Mouse (Mus musculus) kidney, postnatal 10 days (tissue): ENCODE data around the gene Slc6a3.

Experiments
- DNase-seq: peaks from one replicate; pipeline ENCODE4 v3.0.0; 2021; ENCODE audit warnings: mixed read lengths

Gene Slc6a3

DNA sequence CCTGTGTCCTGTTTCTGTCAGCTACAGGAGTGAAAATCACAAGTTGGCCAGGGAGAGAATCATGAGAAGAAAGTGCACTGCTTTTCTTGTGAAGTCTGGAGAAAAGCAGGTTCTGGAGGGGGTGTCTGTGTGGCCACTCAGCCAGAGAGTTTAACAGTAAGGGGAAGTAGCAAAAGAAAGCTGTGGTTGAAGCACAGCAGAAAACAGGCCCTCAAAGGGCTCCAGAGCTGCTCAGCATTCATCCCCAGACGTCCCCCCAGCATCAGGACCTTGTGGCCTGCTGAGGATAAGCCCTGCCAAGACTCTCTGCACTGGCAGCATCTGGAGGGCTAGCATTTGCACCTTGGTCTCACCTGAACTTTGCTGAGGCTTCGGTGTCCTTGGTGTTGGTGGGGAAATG, 56.0 kb downstream of the Slc6a3 start:
- no peak for DNase-seq

DNA sequence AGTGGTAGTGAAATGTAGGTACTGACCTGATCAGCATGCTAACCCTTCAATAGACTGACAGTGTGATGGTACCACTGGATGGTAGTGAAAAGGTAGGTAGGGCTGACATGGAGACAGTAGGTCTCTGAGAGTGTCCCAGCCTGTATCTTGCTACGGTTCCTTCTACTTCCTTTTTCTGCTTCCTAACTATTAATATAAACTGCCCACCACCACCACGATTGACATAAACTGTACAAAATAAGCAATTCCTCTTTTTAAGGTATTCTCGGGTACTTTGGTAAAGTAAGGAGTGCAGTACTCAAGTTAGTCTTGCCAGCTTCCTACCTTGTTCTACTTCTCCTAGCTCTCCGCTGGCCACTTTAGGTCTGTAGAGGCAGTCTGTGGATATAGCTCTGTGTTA, 59.7 kb downstream of the Slc6a3 start:
- no peak for DNase-seq

DNA sequence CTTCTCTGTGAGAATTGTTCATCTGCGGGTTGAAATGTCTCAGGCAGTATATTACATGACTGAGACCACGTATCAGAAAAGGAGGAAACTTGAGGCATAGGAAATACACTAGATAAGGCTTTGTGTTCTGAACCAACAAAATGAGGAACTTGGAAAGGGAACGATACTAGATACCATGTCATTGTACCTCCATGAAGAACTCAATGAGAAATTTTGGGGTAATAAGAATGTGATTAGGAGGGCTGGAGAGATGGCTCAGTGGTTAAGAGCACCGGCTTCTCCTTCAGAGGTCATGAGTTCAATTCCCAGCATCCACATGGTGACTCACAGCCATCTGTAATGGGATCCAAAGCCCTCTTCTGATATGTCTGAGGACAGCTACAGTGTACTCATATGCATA, 63.7 kb downstream of the Slc6a3 start:
- DNase-seq, result no peak

DNA sequence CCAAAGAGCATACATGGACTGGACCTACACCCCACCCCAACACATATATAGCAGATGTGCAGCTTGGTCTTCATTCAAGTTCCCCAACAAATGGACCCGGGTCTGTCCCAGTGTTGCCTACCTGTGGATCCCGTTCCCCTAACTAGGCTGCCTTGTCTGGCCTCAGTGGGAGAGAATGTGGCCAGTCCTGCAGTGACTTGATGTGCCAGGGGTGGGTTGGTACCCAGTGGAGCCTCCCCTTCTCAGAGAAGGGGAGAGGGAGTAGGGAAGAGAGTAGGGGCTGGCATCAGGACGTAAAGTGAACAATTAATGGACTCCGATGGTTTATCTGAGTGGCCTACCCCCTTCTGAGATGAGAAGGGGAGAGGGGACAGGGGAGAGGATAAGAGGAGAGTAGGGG, 66.5 kb downstream of the Slc6a3 start:
- DNase-seq, result no peak

DNA sequence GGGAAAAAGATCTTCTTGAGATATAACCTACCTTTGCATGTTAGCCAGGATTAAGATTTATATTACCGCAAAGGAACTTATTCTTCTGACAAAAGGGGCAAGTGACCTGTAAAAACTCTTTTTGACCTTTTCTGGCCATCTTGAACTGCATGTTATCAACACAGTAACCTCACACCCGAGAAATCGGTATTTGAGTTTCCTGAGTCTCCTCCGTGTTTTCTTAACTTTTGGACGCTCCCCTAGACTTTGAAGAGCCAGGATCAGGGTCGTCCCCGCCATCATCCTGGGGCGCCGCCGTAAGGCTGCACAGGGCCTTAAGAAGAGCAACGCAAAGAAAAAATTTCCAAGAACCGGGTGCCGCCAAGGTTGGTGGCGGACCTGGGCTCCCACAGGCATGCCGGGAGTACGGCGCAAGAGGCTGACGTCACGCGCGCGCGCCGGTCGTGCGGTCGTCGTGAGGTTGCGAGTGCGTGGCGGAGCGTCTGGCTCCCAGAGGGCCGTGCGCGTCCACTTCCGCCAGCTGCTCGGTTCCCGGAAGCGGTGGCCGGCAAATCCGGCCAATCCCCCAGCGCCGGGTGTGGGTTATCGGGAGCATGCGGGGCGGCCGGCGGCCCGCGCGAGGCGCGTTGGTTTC, 67.1 kb downstream of the Slc6a3 start, which contains the start of gene Clptm1l:
TSS of gene Clptm1l (plus strand) at position 485 of the 634 bp plus-strand sequence.
- DNase-seq, result peak; percentile 99

DNA sequence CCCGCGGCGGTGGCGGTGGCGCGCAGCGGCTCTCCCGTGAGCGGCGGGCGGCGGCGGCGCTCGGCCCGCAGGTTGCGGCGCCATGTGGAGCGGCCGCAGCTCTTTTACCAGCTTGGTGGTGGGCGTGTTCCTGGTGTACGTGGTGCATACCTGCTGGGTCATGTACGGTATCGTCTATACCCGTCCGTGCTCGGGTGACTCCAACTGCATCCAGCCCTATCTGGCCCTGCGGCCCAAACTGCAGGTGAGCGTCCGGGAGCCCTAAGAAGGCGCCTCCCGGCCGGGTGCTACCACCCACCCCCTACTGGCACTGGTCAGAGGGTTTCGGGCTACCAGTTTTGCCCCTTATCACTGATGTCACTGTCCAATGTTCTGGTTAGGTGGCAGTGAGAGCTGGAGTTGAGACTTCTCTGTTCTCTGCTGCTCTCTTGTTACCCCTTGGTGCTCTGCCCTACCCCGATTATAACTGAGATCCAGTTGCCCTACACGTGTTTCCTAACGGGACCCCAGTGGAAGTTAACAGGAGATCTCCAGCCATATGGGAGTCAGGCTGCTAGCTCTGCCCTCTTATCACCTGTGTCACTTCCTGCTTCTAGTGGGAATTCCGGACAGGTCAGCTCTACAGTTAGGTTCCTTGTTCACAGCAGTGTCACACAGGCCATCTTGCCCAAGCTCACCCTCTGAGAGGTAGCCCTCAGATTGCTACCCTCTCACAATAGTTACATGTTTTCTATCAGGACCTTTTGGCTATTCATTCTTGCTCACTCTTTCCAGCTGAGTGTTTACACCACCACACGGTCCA, 67.8 kb downstream of the Slc6a3 start:
- no peak for DNase-seq

DNA sequence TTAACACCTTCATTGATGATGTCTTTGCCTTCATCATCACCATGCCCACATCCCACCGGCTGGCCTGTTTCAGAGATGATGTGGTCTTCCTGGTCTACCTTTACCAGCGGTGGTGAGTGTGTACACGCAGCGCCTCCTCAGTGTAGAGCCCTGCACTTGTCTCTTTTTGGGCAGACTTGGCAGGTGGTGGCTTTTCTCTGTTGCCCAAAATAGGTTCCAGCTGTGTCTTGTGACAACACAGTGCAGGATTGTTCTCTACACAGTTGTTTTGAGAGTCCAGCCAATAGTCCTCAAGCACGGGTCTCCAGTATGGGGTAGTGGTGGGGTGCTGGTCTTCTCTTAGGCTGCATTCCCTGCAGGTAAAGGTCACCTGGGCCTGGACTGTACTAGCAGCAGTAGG, 81.9 kb downstream of the Slc6a3 start:
- no peak for DNase-seq

DNA sequence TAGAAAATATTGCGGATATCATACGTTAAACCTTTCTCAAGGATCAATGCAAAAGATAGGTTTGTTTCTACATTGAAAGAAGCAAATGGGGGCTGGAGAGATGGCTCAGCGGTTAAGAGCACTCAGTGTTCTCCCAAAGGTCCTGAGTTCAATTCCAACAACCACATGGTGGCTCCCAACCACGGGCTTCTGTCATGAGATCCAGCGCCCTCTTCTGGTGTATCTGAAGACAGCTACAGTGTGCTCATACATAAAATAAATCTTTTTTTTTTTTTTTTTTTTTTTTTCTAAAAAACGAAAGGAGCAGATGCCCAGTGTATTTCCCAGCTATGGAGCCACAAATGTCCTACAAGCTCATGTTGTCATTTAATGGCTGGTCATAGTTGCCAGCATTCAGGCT, 84.1 kb downstream of the Slc6a3 start:
- DNase-seq, result no peak

DNA sequence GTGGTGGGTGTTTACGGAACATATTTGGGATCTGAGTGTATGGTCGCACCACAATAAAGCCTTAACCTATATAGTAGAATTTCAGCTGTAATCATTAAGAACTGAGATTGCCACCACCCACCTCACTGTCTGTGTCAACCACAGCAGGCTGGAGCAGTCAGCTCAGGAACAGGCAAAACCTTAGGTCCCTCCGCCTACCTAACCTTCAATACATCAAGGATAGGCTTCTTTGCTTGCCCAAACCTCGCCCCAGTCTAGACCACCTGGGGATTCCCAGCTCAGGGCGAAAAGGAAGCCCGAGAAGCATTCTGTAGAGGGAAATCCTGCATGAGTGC, 89.8 kb downstream of the Slc6a3 start:
- DNase-seq, result no peak

DNA sequence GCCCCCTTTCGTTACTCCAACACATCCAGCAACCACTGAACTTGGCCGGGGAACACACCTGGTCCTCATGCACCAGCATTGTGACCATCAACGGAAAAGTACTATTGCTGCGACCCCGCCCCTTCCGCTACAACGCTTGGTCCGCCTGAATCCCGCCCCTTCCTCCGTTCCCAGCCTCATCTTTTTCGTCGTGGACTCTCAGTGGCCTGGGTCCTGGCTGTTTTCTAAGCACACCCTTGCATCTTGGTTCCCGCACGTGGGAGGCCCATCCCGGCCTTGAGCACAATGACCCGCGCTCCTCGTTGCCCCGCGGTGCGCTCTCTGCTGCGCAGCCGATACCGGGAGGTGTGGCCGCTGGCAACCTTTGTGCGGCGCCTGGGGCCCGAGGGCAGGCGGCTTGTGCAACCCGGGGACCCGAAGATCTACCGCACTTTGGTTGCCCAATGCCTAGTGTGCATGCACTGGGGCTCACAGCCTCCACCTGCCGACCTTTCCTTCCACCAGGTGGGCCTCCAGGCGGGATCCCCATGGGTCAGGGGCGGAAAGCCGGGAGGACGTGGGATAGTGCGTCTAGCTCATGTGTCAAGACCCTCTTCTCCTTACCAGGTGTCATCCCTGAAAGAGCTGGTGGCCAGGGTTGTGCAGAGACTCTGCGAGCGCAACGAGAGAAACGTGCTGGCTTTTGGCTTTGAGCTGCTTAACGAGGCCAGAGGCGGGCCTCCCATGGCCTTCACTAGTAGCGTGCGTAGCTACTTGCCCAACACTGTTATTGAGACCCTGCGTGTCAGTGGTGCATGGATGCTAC, 90.4 kb downstream of the Slc6a3 start, which contains the start of gene Tert:
TSS of gene Tert (plus strand) at position 167 of the 805 bp plus-strand sequence.
- peak; percentile 76 for DNase-seq
